Mouse (Mus musculus) lung, postnatal 36 days (tissue): ENCODE measurements around the gene Rflna.

Experiments
- DNase-seq: peaks from one replicate; pipeline ENCODE4 v3.0.0; 2022; ENCODE audit warnings: mixed read lengths

Rflna gene

GRCm38 (mm10) chr5:125055901-125056300, 52.9 kb downstream of the Rflna start:
- no peak for DNase-seq

- DNase-seq: no peak
Measured at GRCm38 (mm10) chr5:125056331-125056695, 53.3 kb downstream of the Rflna start.

DNA sequence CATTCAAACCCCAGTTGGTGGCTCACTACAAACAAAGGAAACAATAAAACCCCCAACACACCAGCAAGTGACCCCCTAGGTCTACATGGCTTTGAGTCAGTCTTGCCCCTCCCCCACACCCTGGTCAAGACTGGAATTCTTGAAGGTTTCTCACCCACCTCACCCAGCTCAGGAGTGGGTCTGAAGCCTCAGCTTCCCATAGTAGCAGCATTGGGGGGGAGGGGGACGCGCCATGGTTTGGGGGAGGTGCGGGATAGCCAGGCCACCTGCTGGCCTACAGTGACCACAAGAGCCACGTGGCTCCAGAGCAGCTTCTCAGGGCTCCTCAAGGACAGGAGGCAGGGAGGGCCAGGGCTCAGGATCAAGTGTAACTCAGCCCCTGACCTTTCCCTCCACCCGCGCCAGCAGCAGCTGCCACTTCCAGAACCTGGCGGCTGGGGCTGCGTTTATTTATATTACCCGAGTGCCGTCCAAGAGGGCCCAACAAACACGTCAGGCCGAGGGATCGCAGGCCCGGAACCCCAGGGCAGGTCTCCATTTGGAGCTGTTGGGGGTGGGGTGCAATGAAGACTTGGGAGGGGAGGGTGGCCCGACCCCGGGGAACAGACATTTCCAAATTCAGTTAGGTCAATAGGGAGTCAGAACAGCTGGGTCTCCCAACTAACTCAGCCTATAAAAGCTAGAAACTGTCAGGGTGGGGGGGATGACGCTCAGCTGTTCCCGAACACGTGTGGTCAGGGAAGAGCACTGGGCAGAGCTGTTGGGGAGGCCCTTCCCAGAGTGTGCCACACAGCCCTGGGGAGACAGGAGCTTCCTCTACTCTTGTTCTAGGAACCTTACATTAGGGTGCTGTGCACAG, 53.9 kb downstream of the Rflna start:
- DNase-seq: peak; percentile 87

- DNase-seq: peak; percentile 66
Measured at GRCm38 (mm10) chr5:125057555-125058266, 54.7 kb downstream of the Rflna start.

DNA sequence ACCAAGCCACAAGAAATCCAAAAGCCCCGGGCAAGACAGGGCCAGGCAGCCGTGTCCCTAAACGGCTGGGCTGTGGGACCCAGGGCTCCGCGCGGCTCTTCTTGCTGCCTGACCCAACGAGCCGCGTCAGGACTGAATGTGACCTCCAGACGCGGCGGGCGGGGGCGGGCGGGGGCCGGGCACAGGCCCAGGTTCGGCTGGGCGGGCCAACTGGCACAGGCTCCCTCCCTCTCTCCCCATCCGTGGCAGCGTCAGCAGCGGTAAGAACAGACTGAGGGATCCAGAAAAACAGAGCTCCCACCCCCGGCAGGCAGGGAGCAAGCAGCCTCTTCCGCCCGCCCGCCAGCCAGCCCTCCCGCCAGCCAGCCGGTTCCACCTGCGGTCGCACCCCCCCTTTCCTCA, 55.2 kb downstream of the Rflna start:
- DNase-seq: peak; percentile 84
